Mouse (Mus musculus) testis, adult 2 months (tissue): Measurements from ENCODE around the gene Bcl7a. TPM values are rescaled to one million over a fixed set of nuclear protein-coding genes. Genes with fewer than 3 reads are reported as not detected.
A peak's percentile ranks its signal among the peaks of the same experiment; 100 is the strongest.

ENCODE experiments used
- H3K27ac ChIP-seq: fragments of 200-500 bp; 2 replicates; pipeline ENCODE4 v1.5.1; 2012; ENCODE audit warnings: low read depth, low read length; ENCODE audit not compliant: control insufficient read depth, insufficient read depth
- H3K27me3 ChIP-seq: fragments of 200-500 bp; 2 replicates; pipeline ENCODE4 v1.6.1; 2012; ENCODE audit warnings: mild to moderate bottlenecking, low read length, moderate library complexity; ENCODE audit not compliant: control insufficient read depth, insufficient read depth
- H3K36me3 ChIP-seq: fragments of 200-500 bp; 2 replicates; pipeline ENCODE4 v1.6.1; 2012; ENCODE audit warnings: mild to moderate bottlenecking, low read length; ENCODE audit not compliant: control insufficient read depth, insufficient read depth
- H3K4me1 ChIP-seq: fragments of 200-500 bp; 2 replicates; pipeline ENCODE4 v1.6.1; 2012; ENCODE audit warnings: low read length; ENCODE audit not compliant: control insufficient read depth, insufficient read depth
- H3K4me3 ChIP-seq: fragments of 200-500 bp; 2 replicates; pipeline ENCODE4 v1.5.1; 2012; ENCODE audit warnings: low read depth, mild to moderate bottlenecking, low read length, moderate library complexity, mixed read lengths; ENCODE audit not compliant: control insufficient read depth
- CTCF ChIP-seq: fragments of 200-500 bp; IDR thresholded peaks from 2 replicates; pipeline ENCODE4 v1.5.1; 2012; ENCODE audit warnings: low read depth, mild to moderate bottlenecking, inconsistent platforms, low read length, moderate library complexity; ENCODE audit not compliant: control insufficient read depth, insufficient read depth, insufficient replicate concordance
- POLR2A ChIP-seq: fragments of 200-500 bp; IDR thresholded peaks from 2 replicates; pipeline ENCODE4 v1.6.1; 2012; ENCODE audit warnings: low read depth, mild to moderate bottlenecking, inconsistent platforms, low read length, moderate library complexity; ENCODE audit not compliant: control insufficient read depth
- polyA plus RNA-seq: library from polyadenylated mRNA; depleted of rRNA; stranded (reverse); fragments of >200 nt; gene quantifications from 2 replicates; pipeline ENCODE4 v1.2.3, GENCODE M21; 2012

Gene Bcl7a
- polyA plus RNA-seq, 1 experiment, result 0.73 TPM

DNA sequence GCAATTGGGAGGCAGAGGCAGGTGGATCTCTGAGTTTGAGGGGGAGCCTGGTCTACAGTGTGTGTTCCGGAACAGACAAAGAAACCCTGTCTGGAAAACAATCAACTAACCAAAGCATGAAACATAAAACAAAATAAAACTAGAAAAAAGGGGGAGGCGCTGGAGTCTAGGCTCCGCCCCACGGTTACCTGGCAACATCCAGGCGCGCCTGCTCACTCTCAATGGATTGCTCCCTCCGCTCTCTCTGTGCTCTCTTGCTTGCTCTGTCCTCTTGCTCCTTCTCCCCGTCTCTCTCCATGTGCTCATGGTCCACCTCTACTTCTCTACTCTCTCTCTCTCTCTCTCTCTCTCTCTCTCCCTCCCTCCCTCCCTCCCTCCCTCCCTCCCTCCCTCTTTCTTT, 39.1 kb downstream of the Bcl7a start:
- no peak overlapping the region for H3K27ac ChIP-seq
- peaks cover 7% of the 10 kb centered on the region for H3K4me1 ChIP-seq
- H3K36me3 ChIP-seq, result no peaks in the 10 kb centered on the region
- no peaks in the 10 kb centered on the region for H3K27me3 ChIP-seq
- no peak overlapping the region for H3K4me3 ChIP-seq
- TF ChIP-seq POLR2A (no peak), CTCF (no peak)

DNA sequence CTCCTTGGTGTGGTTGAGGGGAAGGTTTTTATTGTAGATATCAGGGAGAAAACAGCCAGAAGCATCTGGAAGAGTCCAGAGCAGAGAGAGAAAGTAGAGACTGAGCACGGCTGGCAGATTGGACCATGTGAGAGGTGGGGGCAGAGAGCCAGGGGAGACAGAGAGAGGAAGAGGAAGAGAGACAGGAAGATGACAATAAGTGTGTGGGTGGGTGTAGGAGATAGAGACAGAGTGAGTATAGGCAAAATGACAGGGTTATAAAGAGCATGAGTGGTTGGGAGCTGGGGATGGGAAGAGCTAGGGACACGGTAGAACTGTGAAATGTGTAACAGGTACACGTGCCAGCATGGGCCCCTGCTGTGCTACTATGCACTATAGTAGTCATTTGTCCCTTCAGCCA, 44.8 kb downstream of the Bcl7a start:
- no peak overlapping the region for H3K4me3 ChIP-seq

DNA sequence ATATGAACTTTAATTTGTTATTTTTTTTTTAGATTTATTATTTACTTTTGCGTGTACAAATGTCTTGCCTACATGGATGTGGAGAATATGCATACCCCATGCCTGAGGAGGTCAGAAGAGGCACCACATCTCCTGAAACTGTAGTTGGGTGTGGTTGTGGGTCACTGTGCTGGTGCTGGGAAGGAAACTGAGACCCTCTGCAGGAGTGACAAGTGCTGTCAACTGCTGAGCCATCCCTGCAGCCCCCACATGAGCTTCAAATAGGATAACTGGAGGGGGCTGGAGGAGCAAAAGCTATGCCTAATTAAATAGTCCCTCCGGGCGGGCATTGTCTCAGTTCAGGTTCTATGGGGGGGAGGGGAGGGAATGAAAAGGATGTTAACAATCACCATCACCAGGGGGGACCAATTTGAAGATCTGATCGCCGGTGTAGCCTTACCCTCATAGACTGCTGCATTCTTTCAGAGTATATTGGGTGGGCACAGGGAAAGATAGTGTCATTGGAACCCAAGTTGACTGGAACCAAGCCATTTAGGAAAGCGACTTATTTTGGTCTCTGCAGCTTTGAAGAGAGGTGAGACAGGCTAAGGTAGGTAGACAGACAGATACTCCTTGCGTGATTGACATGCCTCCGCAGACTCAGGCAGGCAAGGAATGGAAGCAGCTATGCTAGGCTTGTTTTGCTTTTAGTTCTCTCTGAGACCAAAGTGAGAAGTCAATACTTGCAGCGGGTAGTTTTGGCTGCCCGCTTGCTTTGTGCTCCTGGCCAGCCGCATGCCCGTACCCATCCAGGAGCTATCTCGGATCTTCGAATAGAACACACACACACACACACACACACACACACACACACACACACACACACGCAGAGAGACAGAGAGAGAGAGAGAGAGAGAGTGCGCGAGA, 47.2 kb downstream of the Bcl7a start:
- Histone ChIP-seq H3K4me3 (no peak overlapping the region), H3K27ac (no peak overlapping the region), H3K27me3 (no peaks in the 10 kb centered on the region), H3K36me3 (no peaks in the 10 kb centered on the region), H3K4me1 (peaks cover 11% of the 10 kb centered on the region)
- TF ChIP-seq CTCF (no peak), POLR2A (no peak)

More for the DNA sequence above, 44.8 kb downstream of the Bcl7a start:
- no peaks in the 10 kb centered on the region for H3K4me1 ChIP-seq
- H3K27me3 ChIP-seq, result no peaks in the 10 kb centered on the region
- no peak overlapping the region for H3K27ac ChIP-seq
- H3K36me3 ChIP-seq, result no peaks in the 10 kb centered on the region
- TF ChIP-seq CTCF (no peak), POLR2A (no peak)

GRCm38 (mm10) chr5:123391442-123391809, 47.8 kb downstream of the Bcl7a start:
- Histone ChIP-seq H3K4me1 (peaks cover 15% of the 10 kb centered on the region), H3K36me3 (no peaks in the 10 kb centered on the region), H3K27ac (no peak overlapping the region), H3K27me3 (no peaks in the 10 kb centered on the region), H3K4me3 (no peak overlapping the region)
- no peak for TF ChIP-seq POLR2A
- no peak for TF ChIP-seq CTCF

GRCm38 (mm10) chr5:123393786-123394302, 50.2 kb downstream of the Bcl7a start:
- peaks cover 17% of the 10 kb centered on the region for H3K4me1 ChIP-seq
- H3K36me3 ChIP-seq, result no peaks in the 10 kb centered on the region
- peak overlapping the region; percentile 99 for H3K4me3 ChIP-seq
- H3K27me3 ChIP-seq, result no peaks in the 10 kb centered on the region
- TF ChIP-seq POLR2A (no peak), CTCF (no peak)
- peak overlapping the region; percentile 61; the same call in 1 of the 2 replicates for H3K27ac ChIP-seq

DNA sequence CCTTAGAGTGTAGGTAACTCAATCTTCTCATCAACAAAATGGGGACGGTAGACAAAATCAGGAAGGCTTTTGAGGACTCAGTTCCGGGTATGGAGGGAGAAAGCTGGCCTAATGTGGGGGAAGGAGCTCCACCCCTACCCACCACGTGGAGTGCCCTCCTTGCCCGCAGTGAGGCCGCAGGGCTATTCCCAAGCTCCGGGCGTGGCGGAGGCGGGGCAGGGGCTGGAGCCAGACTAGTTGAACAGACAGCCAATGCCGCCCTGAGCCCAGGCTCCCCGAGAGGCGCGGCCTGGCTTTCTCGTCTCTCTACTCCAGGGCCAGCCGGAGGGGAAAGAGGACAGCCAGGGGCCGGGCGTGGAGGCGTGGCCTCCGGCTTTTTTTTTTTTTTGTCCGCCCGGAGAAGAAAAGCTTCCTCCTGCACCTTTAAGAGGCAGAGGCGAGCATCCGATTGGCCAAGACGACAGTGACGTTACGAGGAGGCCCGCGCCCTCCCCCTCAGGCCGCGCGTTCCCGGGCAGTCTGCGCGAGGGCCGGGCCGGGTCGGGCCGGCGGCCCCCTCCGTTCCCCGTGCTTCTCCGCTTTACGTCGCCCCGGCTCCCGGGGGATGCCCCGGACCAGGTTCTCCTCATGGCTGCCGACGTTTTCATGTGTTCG, 50.8 kb downstream of the Bcl7a start, which contains the start of gene Mlxip:
TSS of gene Mlxip (plus strand) at position 496 of the 654 bp plus-strand sequence.
- H3K4me1 ChIP-seq, result peaks cover 17% of the 10 kb centered on the region
- peak; percentile 95 for TF ChIP-seq POLR2A
- no peak for TF ChIP-seq CTCF
- H3K27me3 ChIP-seq, result no peaks in the 10 kb centered on the region

GRCm38 (mm10) chr5:123394957-123395881, 51.6 kb downstream of the Bcl7a start:
- Histone ChIP-seq H3K36me3 (no peaks in the 10 kb centered on the region), H3K27me3 (no peaks in the 10 kb centered on the region), H3K27ac (peak overlapping the region; percentile 86), H3K4me1 (peaks cover 17% of the 10 kb centered on the region), H3K4me3 (peak overlapping the region; percentile 99)
- TF ChIP-seq CTCF (no peak), POLR2A (no peak)

More for the DNA sequence above, 50.8 kb downstream of the Bcl7a start, which contains the start of gene Mlxip:
- Histone ChIP-seq H3K27ac (peak within 1 kb of the TSS; percentile 86), H3K4me3 (peak within 1 kb of the TSS; percentile 99), H3K36me3 (no peaks in the 10 kb centered on the region)
